ENCODE assay signal across 9 mouse cellular contexts in the genomic region with DNA sequence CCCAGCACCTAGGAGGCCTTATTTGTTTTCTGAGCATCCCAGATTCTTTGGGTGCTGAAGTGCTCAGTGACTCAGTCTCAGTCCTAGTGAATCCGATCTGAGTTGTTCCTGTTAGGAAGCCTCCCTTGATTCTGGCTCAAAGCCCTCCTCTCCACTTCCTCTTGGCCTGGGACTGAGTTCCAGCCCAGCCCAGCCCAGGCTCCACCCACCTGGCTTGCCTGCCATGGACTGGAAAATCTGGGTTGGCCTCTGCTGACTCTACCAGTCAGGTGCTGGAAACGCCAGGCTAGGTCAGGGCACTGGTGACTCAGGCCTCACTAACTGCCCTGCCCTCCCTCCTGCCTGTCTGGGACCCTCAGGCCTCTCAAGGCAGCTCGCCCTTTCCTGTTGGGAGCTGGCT. TPM values are rescaled to one million over a fixed set of nuclear protein-coding genes. Genes with fewer than 3 reads are reported as not detected.
DNase-seq lines count a peak whose midpoint lies in the region; ATAC-seq and TF ChIP-seq lines count a peak whose summit lies in the region.
"Had no signal": no experiment of that assay in that cellular context is flagged by ENCODE, and none has a peak within 500 bp of the region (broad histone marks: within the 10 kb centered on the region; RNA-seq: fewer than 3 reads in every experiment).

No protein-coding gene starts in this region.

- peak; percentile 51 for DNase-seq in layer of hippocampus, adult 11-12 months (ENCODE audit: low spot score)
- DNase-seq in layer of hippocampus, adult 18-20 months (ENCODE audit: low spot score in 2 of 2), result no peak
- peak; percentile 85 for DNase-seq in kidney, postnatal 10 days
- peak; percentile 41 for DNase-seq in ovary, postnatal 10 days (ENCODE audit: low spot score)
- DNase-seq in T-cell, adult 2 months (ENCODE audit: low spot score), result no peak

- H3K4me1 ChIP-seq in bone marrow macrophage, adult 2 months (ENCODE audit: control insufficient read depth, insufficient read depth, low read length), result peaks cover 19% of the 10 kb centered on the region

- H3K4me3 ChIP-seq in bone marrow macrophage, adult 2 months (ENCODE audit: insufficient read depth, low read length), result no peak overlapping the region
- H3K4me3 ChIP-seq: erythroblast, embryonic 14.5 days had no signal

- 0 out of 2 replicates have a peak, but pooled peaks have one; percentile 35 for ATAC-seq in granulocyte monocyte progenitor cell, adult 5-6 weeks (replicated peaks; ENCODE audit: poor library complexity, severe bottlenecking)
- ATAC-seq in erythroblast, adult 5-6 weeks (replicated peaks; ENCODE audit: low FRiP score, poor library complexity, severe bottlenecking), result no peak

- no peak for TF ChIP-seq CTCF in bone marrow macrophage, adult 2 months (IDR thresholded peaks at IDR 0.05; ENCODE audit: low read depth, low read length)

- peak overlapping the region; percentile 23 for H3K27ac ChIP-seq in bone marrow macrophage, adult 2 months (ENCODE audit: insufficient read depth, low read depth, low read length)

- no peak for TF ChIP-seq POLR2A in bone marrow macrophage, adult 2 months (IDR thresholded peaks at IDR 0.05; ENCODE audit: borderline replicate concordance, low read depth, low read length)

RNA-seq across cellular contexts. Expression of a gene that starts 8.1 kb away (rescaled TPM):
- 10 to 100 TPM; 39.2 to 41.1 TPM for total RNA-seq in layer of hippocampus, adult 18-20 months (2021)
- 17.1 and 17.5 TPM in 2 replicates for polyA plus RNA-seq in bone marrow macrophage, adult 2 months (2012; ENCODE audit: insufficient read depth, insufficient read length, missing spikeins)
- 11.2 and 11.8 TPM in 2 replicates for total RNA-seq in granulocyte monocyte progenitor cell, adult 5-6 weeks (2014; fragmentation: Nextera tagmentation)
- 3.2 TPM in 2 replicates for total RNA-seq in granulocyte monocyte progenitor cell, adult 5-6 weeks (2017)
- total RNA-seq in erythroblast, adult 5-6 weeks (2015; ENCODE audit: low replicate concordance), result 3.8 and 5.6 TPM in 2 replicates
- total RNA-seq in erythroblast, adult 5-6 weeks (2017; ENCODE audit: low replicate concordance), result 2.5 and 3.1 TPM in 2 replicates

RNA-seq across cellular contexts. Expression of a gene that starts 19.4 kb away (rescaled TPM):
- total RNA-seq in layer of hippocampus, adult 18-20 months (2021), result 10 to 100 TPM; 63.4 to 63.6 TPM
- 144 and 146 TPM in 2 replicates for polyA plus RNA-seq in bone marrow macrophage, adult 2 months (2012; ENCODE audit: insufficient read depth, insufficient read length, missing spikeins)
- total RNA-seq in granulocyte monocyte progenitor cell, adult 5-6 weeks (2014; fragmentation: Nextera tagmentation), result 50.5 and 55.7 TPM in 2 replicates
- 135 and 142 TPM in 2 replicates for total RNA-seq in granulocyte monocyte progenitor cell, adult 5-6 weeks (2017)
- total RNA-seq in erythroblast, adult 5-6 weeks (2015; ENCODE audit: low replicate concordance), result 26.9 and 54.8 TPM in 2 replicates
- 32.3 and 66.9 TPM in 2 replicates for total RNA-seq in erythroblast, adult 5-6 weeks (2017; ENCODE audit: low replicate concordance)

RNA-seq across cellular contexts. Expression of a gene that starts 20.5 kb away (rescaled TPM):
- total RNA-seq in layer of hippocampus, adult 18-20 months (2021), result 10 to 100 TPM; 22.9 to 26.2 TPM
- 6.1 and 9.3 TPM in 2 replicates for polyA plus RNA-seq in bone marrow macrophage, adult 2 months (2012; ENCODE audit: insufficient read depth, insufficient read length, missing spikeins)
- total RNA-seq in granulocyte monocyte progenitor cell, adult 5-6 weeks (2014; fragmentation: Nextera tagmentation), result 4.1 and 6.4 TPM in 2 replicates
- total RNA-seq in granulocyte monocyte progenitor cell, adult 5-6 weeks (2017), result 4.4 and 4.7 TPM in 2 replicates
- total RNA-seq in erythroblast, adult 5-6 weeks (2015; ENCODE audit: low replicate concordance), result 0.84 TPM in 1 of 2 replicates, not detected in the other
- total RNA-seq in erythroblast, adult 5-6 weeks (2017; ENCODE audit: low replicate concordance), result 0.42 and 1.3 TPM in 2 replicates

Comparison
In these comparisons a context has a peak if more than half of its experiments do, and no peak if none do; other contexts are left out.
1. DNase-seq: peak in layer of hippocampus, adult 11-12 months (single experiment), kidney, postnatal 10 days (single experiment) and ovary, postnatal 10 days (single experiment); none in layer of hippocampus, adult 18-20 months (0 of 2) and T-cell, adult 2 months (single experiment).